Mouse (Mus musculus) heart, postnatal 0 days (tissue): ENCODE measurements around the gene Gsta1.
"Not testable (repeated sequence)": the region's sequence is repeated elsewhere in the genome, so short reads cannot be mapped to it uniquely, and the experiment has no call there.

Experiments used
- CTCF ChIP-seq: IDR thresholded peaks from 2 replicates; pipeline ENCODE4 v1.5.1; 2016; ENCODE audit warnings: antibody characterized with exemption, control low read depth, low read depth
- EP300 ChIP-seq: IDR thresholded peaks from 2 replicates; pipeline ENCODE4 v1.6.1; 2016; ENCODE audit warnings: antibody characterized with exemption, low read depth

DNA sequence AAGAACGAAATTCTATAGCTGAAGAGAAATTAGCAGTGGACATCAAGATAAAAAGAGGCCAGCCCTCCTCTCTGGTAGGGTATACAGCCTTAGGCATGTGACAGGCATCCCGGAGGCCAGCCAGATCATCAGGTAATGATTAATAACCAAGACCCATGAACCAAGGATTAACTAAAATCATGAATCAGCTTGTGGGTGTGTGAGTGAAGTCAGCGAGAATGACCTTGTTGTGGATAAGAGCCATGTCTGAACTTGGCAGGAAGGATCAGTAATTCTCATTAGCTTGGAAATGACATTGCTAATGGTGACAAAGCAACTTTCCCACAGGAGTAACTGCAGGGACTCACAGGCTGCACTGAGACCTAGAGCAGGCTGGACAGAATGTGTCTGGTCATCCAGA, 798 bp upstream of the Gsta1 start:
- not testable (repeated sequence) for TF ChIP-seq CTCF, EP300
